Mouse (Mus musculus) heart, postnatal 0 days (tissue): ENCODE results near the gene Dhx37.

Experiments
- CTCF ChIP-seq: IDR thresholded peaks from 2 replicates; pipeline ENCODE4 v1.5.1; 2016; ENCODE audit warnings: antibody characterized with exemption, control low read depth, low read depth
- EP300 ChIP-seq: IDR thresholded peaks from 2 replicates; pipeline ENCODE4 v1.6.1; 2016; ENCODE audit warnings: antibody characterized with exemption, low read depth

DNA sequence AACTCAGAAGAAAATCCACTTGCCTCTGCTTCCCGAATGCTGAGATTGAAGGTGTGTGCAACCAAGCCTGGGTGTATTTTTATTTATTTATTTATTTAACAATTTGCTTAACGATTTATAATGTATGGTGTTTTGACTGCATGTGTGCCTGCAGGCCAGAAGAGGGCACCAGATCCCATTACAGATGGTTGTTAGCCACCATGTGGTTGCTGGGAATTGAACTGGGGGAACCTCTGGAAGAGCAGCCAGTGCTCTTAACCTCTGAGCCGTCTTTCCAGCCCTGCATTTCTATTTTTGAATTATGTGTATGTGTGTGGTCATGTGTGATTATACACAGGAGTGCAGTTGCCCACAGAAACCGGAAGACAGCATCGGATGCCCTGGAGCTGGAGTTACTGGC lies 9.4 kb upstream of the Dhx37 start:
- TF ChIP-seq CTCF, result peak; percentile 31
- no peak for TF ChIP-seq EP300
